Mouse (Mus musculus): ENCODE results near the gene Dach1. TPM values are rescaled to one million over a fixed set of nuclear protein-coding genes. Genes with fewer than 3 reads are reported as not detected.

The Dach1 gene
- total and polyA plus RNA-seq, 3 experiments, result not detected

DNA sequence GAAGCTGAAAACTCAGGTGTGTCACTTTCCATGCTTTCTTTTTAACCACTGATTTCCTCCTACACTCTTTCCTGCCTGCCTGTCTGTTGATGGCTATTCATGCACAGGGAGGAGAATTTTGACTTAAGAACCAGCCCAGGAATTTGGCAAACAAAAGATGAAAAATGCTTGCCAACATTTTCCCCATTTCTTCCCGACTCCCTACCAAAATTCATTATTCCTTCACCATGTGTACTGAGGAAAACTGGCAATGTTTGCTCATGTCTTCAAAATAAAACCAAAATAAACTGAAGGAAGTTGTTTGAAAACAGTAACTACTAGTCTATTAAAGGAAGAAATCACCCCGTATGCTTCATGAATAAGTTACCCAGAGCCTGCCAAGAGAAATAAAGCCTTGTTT lies 27.8 kb downstream of the Dach1 start:
- TF ChIP-seq E2F4 (IDR thresholded peaks at IDR 0.05; ENCODE audit: borderline replicate concordance, low read depth, low read length), result no peak
- no peak for TF ChIP-seq ELF1 (IDR thresholded peaks at IDR 0.05; ENCODE audit: low read depth, low read length)
- no peak for TF ChIP-seq POLR2AphosphoS5 (IDR thresholded peaks at IDR 0.05; ENCODE audit: borderline replicate concordance, low read depth, low read length)
- no peak for TF ChIP-seq POLR2AphosphoS2 (IDR thresholded peaks at IDR 0.05; ENCODE audit: low read length)
- no peak for TF ChIP-seq KAT2A (conservative IDR thresholded peaks at IDR 0.05; ENCODE audit: low read depth, low read length)
- no peak for TF ChIP-seq MAX (IDR thresholded peaks at IDR 0.05; ENCODE audit: low read length)
- TF ChIP-seq CHD2 (IDR thresholded peaks at IDR 0.05; ENCODE audit: low read length), result no peak
- TF ChIP-seq TBP (IDR thresholded peaks at IDR 0.05; ENCODE audit: low read depth, low read length), result no peak
- TF ChIP-seq MYB (IDR thresholded peaks at IDR 0.05; ENCODE audit: low read depth, low read length), result no peak
- TF ChIP-seq MXI1 (IDR thresholded peaks at IDR 0.05; ENCODE audit: low read depth, low read length), result no peak
- no peak overlapping the region for H3K27ac ChIP-seq (ENCODE audit: control insufficient read depth, low read depth, low read length)

DNA sequence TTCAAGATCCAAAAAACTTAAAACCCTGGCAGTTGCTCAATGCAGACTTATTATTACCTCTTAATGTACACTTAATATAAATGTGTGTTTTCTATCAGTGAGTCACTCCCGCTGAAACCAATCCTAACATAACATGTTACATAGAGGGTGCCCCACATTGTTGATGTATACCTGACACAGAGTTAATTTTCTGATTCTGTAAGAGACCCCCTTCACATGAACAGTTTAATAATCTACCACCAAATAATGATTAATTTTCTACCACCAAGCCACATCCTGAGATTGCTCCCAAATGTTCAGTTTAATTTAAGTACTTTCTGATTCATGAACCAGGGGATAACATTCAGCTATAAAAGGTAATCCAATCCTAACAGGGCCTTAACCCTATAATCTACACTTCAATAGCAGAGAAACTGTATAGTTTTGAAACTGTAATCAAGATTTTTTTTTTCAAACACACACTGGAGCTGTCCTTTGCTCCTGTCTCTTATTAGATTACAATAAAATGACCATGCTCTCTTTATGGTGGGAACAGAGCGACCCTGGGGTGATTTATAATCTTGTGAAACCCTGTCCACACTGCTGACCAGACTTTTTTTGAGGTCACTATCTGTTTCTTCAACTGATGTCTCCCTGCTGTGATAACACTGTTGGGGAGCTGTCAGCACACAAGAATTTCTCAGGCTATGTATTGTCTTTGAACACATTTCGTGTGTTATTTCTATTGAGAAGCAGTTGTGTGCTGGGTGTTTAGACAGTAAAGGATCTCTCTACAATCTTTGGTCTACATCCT lies 30.5 kb downstream of the Dach1 start:
- Histone ChIP-seq H3K27ac (ENCODE audit: control insufficient read depth, low read depth, low read length) (no peak overlapping the region), H3K4me1 (ENCODE audit: control insufficient read depth in 1 of 2, insufficient read depth in 2 of 2, low read length in 2 of 2) (no peaks in the 10 kb centered on the region), H3K79me2 (ENCODE audit: control insufficient read depth, insufficient read depth, low read length, poor library complexity) (no peaks in the 10 kb centered on the region), H3K4me3 (ENCODE audit: control insufficient read depth in 1 of 2, insufficient read depth in 1 of 2, low read depth in 2 of 2, low read length in 2 of 2) (no peak overlapping the region), H3K9me3 (replicated peaks; ENCODE audit: insufficient read depth, low read length) (no peaks in the 10 kb centered on the region), H3K9ac (ENCODE audit: control insufficient read depth, low read depth, low read length, poor library complexity, severe bottlenecking) (no peak overlapping the region), H3K27me3 (ENCODE audit: control insufficient read depth in 1 of 2, insufficient read depth in 2 of 2, low read length in 2 of 2) (no peaks in the 10 kb centered on the region), H3K36me3 (ENCODE audit: control insufficient read depth in 1 of 2, insufficient read depth in 2 of 2, low read length in 2 of 2) (no peaks in the 10 kb centered on the region)
- TF ChIP-seq ZC3H11A (IDR thresholded peaks at IDR 0.05; ENCODE audit: low read depth, low read length), result no peak
- no peak for TF ChIP-seq POLR2AphosphoS2 (IDR thresholded peaks at IDR 0.05; ENCODE audit: low read length)
- no peak for TF ChIP-seq TAL1 (IDR thresholded peaks at IDR 0.05; ENCODE audit: low read length)
- no peak for TF ChIP-seq MEF2A (IDR thresholded peaks at IDR 0.05; ENCODE audit: extremely low read depth, insufficient replicate concordance, low read depth, low read length, poor library complexity, severe bottlenecking)
- TF ChIP-seq GABPA (IDR thresholded peaks at IDR 0.05; ENCODE audit: low read depth, low read length), result no peak
- no peak for TF ChIP-seq MYC (IDR thresholded peaks at IDR 0.05; ENCODE audit: low read depth, low read length)
- TF ChIP-seq BHLHE40 (IDR thresholded peaks at IDR 0.05; ENCODE audit: borderline replicate concordance, low read depth, low read length), result no peak
- TF ChIP-seq E2F4 (IDR thresholded peaks at IDR 0.05; ENCODE audit: borderline replicate concordance, low read depth, low read length), result no peak
- TF ChIP-seq TBP (IDR thresholded peaks at IDR 0.05; ENCODE audit: low read depth, low read length), result no peak
- TF ChIP-seq EP300 (IDR thresholded peaks at IDR 0.05; ENCODE audit: low read depth in 1 of 2, low read length in 2 of 2), result no peak
- TF ChIP-seq ELF1 (IDR thresholded peaks at IDR 0.05; ENCODE audit: low read depth, low read length), result no peak
- no peak for TF ChIP-seq ZNF384 (IDR thresholded peaks at IDR 0.05; ENCODE audit: low read depth, low read length)
- no peak for TF ChIP-seq MAZ (IDR thresholded peaks at IDR 0.05; ENCODE audit: low read depth, low read length)
- no peak for TF ChIP-seq NELFE (IDR thresholded peaks at IDR 0.05; ENCODE audit: low read depth, low read length)
- TF ChIP-seq CHD2 (IDR thresholded peaks at IDR 0.05; ENCODE audit: low read length), result no peak
- no peak for TF ChIP-seq GATA1 (IDR thresholded peaks at IDR 0.05; ENCODE audit: low read depth, low read length)
- no peak for TF ChIP-seq HCFC1 (IDR thresholded peaks at IDR 0.05; ENCODE audit: low read depth, low read length)
- TF ChIP-seq JUND (IDR thresholded peaks at IDR 0.05; ENCODE audit: low read depth, low read length), result no peak
- no peak for DNase-seq (ENCODE audit: low read depth, low spot score)

More for the DNA sequence above, 27.8 kb downstream of the Dach1 start:
- no peak for DNase-seq (ENCODE audit: low read depth, low spot score)
- Histone ChIP-seq H3K27me3 (ENCODE audit: control insufficient read depth in 1 of 2, insufficient read depth in 2 of 2, low read length in 2 of 2) (no peaks in the 10 kb centered on the region), H3K9me3 (replicated peaks; ENCODE audit: insufficient read depth, low read length) (no peaks in the 10 kb centered on the region), H3K79me2 (ENCODE audit: control insufficient read depth, insufficient read depth, low read length, poor library complexity) (no peaks in the 10 kb centered on the region), H3K36me3 (ENCODE audit: control insufficient read depth in 1 of 2, insufficient read depth in 2 of 2, low read length in 2 of 2) (no peaks in the 10 kb centered on the region), H3K9ac (ENCODE audit: control insufficient read depth, low read depth, low read length, poor library complexity, severe bottlenecking) (no peak overlapping the region), H3K4me1 (ENCODE audit: control insufficient read depth in 1 of 2, insufficient read depth in 2 of 2, low read length in 2 of 2) (no peaks in the 10 kb centered on the region), H3K4me3 (ENCODE audit: control insufficient read depth in 1 of 2, insufficient read depth in 1 of 2, low read depth in 2 of 2, low read length in 2 of 2) (no peak overlapping the region)

All from MEL (cell line).